Mouse (Mus musculus): ENCODE measurements around the gene Ildr2.

DNA sequence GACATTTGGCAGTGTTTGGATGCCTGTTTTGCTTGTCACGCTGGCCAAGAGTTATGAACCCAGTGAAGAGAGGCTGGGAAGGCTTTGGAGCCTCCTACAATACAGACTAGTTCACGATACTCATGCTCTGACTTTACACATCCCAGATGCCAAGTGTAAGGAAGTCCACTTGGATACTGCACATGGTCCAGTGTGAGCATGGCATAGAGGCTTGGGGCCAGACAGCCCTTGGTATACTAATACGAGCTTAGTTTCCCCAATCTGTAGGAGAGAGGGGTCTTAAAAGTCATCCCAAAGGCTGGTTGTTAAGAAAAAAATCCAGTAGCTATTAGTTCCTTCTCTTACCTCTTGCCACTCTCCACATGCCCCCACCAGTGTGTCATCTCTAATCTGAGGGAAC, 27.9 kb downstream of the Ildr2 start:
- TF ChIP-seq CTCF (IDR thresholded peaks at IDR 0.05; ENCODE audit: low read depth, low read length) (no peak), GATA1 (IDR thresholded peaks at IDR 0.05; ENCODE audit: borderline replicate concordance, low read length) (no peak), TAL1 (conservative IDR thresholded peaks at IDR 0.05; ENCODE audit: low read depth, low read length) (no peak), POLR2AphosphoS5 (IDR thresholded peaks at IDR 0.05; ENCODE audit: insufficient replicate concordance, low read depth, low read length) (no peak), GATA2 (IDR thresholded peaks at IDR 0.05; ENCODE audit: borderline replicate concordance, low read depth, low read length) (no peak)
